Mouse (Mus musculus) retina, embryonic 14.5 days (tissue): ENCODE results near the gene Rex1bd.

Experiments used
- DNase-seq: peaks from one replicate; pipeline ENCODE4 v3.0.0-alpha.2; 2015; ENCODE audit warnings: low spot score

The Rex1bd gene

DNA sequence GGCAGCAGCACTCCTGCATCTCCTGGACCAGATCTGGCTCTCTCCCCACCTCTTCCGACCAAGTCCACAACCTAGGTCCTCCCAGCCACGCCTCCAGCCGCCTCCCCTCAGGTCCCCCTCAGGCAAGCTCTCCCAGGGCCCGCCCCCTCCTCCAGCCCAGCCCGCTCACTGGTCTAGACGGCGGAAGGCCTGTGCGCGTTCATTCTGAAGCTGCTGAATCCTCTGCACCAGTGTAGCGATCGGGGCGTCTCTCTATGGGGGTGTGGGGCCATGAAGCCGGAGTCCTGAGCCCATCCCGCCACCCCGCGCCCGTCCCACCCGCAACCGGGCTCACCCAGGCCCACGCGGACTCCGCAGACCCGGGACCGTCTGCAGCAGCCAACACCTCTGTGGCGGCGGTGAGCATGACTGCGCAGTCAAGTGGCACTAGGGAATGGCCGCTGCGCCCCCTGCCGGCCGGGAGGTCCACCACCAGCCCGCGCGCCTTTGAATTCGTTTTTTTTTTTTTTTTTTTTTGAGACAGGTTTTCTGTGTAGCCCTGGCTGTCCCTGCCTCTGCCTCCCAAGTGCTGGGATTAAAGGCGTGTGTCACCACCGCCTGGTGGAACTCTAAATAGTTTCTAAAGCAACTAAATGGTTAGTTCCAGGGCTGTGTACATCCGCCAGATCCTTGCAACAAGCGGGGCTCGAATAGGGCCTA lies at the start of gene Rex1bd:
Gene Rex1bd (minus strand): TSS at position 425 of the 699 bp plus-strand sequence.
- peak; percentile 94 for DNase-seq

GRCm38 (mm10) chr8:70555079-70555747 lies 48.7 kb upstream of the Rex1bd start:
- DNase-seq: no peak

DNA sequence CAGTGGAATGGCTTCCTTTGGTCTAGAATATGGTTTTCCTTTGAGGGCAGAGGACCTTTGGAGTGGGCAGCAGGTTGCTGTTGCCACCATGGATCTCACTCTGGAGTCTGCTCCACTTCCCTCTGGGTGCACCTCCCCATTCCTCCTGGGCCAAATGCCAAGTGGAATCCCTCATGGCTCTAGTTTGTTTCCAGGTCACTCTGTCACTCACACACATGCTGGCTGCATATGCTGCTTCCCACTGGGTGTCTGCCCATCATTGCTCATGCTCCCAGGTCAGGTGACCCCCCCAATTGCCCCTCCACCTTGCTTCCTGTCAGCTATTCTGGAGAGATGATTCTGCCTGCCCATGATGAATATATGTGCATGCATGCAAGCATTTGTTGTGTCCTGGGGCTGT lies 47.2 kb upstream of the Rex1bd start:
- DNase-seq: no peak

DNA sequence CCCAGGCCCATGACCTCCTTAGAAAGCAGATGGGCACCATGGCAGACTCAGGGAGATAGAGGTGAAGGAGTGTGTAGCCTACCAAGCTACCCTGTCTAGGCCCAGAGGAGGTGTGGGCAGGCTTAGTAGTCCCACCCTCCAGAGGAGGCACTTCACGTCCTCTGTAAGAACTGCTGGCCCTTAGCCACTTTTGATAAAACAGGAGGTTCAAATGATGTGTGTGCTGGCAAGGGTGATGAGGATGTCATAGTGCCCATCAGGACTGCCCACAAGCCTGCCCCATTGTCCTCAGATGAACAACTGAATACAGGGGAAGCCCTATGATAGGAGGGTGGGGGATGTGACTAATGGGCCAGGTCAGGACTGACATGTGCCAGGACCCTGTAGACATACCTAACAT lies 46.3 kb upstream of the Rex1bd start:
- DNase-seq: no peak

DNA sequence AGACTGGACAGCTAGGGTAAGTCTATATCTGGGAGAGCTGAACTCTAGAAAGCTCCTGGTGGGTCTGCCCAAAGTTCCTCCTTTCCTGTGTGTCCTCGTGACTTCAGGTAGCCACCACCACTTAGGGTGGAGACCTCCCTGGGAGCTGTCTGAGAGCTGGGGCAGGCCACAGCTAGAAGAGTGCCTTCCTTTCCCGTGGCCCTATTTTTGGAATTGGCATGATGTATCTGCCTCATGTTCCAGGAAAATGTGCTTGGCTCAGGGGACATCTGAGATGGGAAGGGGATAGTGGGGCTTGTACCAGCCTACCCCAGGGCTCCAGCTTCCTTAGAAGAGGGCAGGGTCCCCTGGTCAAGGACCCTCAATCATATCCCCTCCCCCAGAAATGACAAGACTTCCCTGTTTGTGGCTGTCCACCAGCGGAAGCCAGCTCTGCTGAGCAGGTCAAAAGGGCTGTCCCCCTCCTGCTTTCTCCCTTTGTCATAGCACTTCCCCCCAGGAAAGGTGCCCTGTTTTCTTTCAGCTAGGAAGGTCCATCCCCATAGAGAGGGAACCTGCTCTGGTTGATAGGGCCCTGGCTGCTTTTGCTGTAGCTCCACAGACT lies 45.1 kb upstream of the Rex1bd start:
- no peak for DNase-seq

GRCm38 (mm10) chr8:70549412-70550184 lies 43.0 kb upstream of the Rex1bd start:
- no peak for DNase-seq

GRCm38 (mm10) chr8:70547762-70548161 lies 41.2 kb upstream of the Rex1bd start:
- DNase-seq: no peak

DNA sequence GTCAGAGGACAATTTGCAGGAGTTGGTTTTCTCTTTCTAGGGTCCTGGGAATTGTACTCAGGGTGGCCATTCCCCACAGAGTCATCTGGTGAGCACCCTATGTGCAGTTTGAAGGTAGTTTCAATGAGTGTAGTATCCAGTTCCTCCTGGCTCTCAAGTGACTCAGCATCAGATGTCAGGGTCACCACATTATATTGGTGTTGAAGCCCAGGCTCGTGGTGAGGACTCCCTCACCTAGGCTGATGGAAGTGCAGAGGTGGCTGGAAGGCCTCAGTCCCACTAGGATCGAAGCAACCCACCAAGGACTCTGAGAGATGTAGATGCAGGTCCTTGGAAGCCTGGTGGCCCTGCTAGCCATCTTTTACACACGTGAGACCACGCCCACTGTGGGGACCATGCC lies 39.9 kb upstream of the Rex1bd start:
- no peak for DNase-seq

DNA sequence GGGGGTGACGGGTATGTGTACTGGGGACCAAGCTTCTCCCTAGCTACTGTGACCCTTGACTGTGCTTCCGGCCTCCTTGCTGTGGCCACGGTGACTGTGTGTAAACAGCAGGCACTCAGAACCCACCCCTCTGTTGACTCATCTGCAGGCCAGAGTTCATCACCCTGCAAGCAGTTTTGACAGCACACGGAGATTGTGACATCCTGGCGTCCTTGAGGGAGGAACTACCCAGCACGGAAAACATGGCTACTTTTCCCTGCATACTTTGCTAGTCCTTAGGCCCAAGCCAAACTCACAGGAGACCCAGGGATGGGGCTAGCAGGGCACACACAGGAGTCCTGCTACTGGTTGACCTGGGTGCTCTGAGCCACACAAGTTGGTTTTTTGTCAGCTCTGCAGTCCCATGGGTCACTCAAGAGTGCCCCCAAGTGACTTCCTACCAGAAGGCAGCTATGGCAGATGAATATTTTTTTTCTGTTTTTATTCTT lies 37.7 kb upstream of the Rex1bd start:
- DNase-seq: peak; percentile 47

DNA sequence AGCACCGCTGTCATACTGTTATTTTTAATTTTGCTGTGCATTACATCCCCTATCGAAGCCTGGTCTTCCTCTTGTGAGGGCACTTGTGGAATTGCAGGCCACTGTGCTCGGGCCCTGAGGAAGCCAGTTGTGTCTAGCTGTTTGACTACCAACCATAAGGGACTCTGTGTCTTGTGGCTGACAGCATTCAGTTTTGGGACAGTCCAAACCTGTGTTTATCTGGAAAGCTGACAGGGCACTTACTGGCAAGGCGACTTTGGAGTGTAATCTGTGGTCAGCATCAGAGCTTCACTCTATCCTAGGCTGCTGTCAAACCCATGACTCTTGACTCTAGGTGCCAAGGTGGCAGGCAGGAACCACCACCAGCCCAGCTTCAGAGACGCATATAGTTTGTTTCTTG lies 34.5 kb upstream of the Rex1bd start:
- DNase-seq: no peak

DNA sequence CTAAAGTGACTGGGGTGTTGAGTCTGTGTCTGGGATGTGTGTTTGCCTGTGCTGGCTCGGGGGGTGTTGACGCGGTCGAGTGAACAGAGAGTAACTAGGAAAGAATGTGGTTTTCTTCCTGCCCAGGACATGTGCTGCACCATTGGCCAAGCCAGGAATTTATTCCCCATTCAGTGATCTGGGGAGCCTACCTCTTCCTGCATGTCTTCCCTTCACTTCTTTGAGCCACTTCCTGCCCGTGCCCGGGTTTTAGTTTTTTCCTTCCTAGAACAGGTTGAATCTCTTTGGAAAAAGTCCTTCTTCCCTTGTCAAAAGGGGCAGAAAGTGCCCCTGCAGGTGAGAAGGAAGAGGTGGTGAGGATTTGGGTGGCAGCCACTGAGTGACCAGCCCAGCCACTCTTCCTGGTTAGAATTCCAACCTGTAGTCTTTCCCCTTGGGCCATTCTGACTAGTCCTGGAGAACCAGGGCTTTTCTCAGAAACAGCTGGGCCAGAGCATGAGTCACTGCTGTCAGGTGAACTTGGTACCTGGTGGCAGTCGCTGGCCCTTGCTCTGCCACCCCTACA lies 34.0 kb upstream of the Rex1bd start:
- no peak for DNase-seq

- no peak for DNase-seq
Observed at GRCm38 (mm10) chr8:70540013-70540506, 33.5 kb upstream of the Rex1bd start.

DNA sequence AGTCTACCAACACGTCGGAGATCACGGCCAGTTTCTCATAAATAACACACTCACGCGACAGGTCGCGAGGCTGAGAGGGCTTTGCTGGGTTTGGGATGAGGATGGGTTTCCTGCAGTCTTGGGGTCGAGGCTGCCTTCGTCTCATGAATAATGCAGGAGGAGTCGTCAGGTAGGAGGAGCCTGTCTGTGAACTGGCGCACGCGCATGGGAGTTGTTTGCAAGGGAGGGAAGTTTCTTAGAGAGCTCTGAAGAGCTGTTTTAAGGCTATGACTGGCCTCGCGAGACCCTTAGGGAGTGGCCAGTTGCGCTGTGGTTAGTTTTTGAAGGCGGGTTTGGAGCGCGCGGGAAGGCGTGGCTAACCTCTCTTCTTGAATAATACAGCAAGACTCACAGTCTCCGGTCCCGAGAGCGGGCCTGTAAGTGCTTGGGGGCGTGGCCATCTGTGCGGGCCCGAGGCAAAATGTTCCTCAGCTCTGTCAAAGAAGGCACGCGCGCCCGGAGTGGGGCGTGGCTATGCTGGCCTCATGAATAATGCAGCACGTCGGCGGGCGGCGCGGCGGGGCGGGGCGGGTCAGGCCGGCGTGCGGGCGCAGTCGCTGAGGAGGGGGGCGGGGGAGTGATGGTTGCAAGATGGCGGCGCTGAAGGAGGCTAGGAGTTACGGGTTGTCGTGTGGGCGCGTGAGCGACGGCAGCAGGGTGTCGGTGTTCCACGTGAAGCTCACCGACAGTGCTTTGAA lies 32.7 kb upstream of the Rex1bd start, which contains the start of gene Ell:
Gene Ell (plus strand): TSS at position 381 of the 737 bp plus-strand sequence.
- DNase-seq: peak; percentile 98

- peak; percentile 100 for DNase-seq
Observed at GRCm38 (mm10) chr8:70538633-70539076, 32.1 kb upstream of the Rex1bd start.

- DNase-seq: peak; percentile 64
Observed at GRCm38 (mm10) chr8:70538024-70538579, 31.6 kb upstream of the Rex1bd start.

GRCm38 (mm10) chr8:70535701-70536100 lies 29.1 kb upstream of the Rex1bd start:
- no peak for DNase-seq

- DNase-seq: no peak
Observed at GRCm38 (mm10) chr8:70535221-70535620, 28.7 kb upstream of the Rex1bd start.

GRCm38 (mm10) chr8:70534281-70534680 lies 27.7 kb upstream of the Rex1bd start:
- DNase-seq: no peak

DNA sequence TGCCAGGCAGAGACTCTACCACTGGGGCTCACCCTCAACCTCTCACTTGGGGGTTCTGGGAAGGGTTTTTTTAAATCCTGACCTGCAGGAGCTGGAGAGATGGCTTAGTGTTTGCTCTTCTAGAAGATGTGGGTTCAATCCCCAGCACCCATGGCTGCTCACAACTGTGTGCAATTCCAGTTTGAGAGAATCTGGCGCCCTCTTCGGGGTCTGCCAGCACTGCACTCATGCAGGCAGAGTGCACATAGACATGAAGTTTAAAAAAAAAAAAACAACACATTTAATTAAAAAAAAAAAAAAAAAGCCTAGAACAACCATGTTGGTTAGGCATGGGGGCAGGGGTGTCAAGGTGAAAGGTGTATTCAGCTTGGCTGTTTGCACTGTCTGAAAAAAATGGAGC lies 23.8 kb upstream of the Rex1bd start:
- DNase-seq: no peak

DNA sequence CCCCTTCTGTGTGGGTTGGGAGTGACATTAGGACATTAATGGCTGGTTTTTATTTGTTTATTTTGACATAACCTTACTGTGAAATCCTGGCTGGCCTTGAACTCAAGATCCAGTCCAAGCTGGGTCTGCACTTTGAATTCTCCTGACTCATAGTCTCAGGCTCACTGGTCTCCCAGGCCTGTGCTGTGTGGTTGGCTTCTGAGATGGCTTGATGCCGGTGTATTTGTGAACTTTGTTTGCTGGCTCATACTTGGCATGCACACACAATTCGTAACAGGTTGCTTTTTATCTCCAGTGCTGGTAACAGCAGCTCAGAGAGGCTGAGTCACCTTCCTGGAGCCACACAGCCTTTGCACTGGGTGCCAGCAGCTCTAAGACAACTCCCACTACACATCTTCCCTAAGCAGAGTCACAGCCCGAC lies 23.2 kb upstream of the Rex1bd start:
- no peak for DNase-seq

DNA sequence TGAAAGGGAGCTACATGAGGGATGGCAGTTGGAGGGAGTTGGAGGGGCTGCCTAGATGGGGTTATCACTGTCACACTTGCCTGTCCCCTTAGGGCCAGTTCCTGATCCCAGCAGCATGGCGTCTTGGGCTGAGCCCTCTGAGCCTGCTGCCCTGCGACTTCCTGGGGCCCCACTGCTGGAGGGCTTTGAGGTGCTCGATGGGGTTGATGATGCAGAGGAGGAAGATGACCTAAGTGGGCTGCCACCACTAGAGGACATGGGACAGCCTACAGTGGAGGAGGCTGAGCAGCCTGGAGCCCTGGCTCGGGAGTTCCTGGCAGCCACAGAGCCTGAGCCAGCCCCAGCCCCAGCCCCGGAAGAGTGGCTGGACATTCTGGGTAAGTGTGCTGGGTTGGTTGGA lies 22.7 kb upstream of the Rex1bd start:
- DNase-seq: no peak
